Mouse (Mus musculus): ENCODE data around the gene Rgs6.

Gene Rgs6

GRCm38 (mm10) chr12:82880711-82881110 is 292.6 kb downstream of the Rgs6 start:
- DNase-seq, result no peak

GRCm38 (mm10) chr12:82883079-82883478 is 295.0 kb downstream of the Rgs6 start:
- DNase-seq, result no peak

- DNase-seq, result peak; percentile 64
Measured at GRCm38 (mm10) chr12:82894971-82895838, 307.1 kb downstream of the Rgs6 start.

GRCm38 (mm10) chr12:82905773-82906172 is 317.7 kb downstream of the Rgs6 start:
- no peak for DNase-seq

- DNase-seq, result no peak
Measured at GRCm38 (mm10) chr12:82910846-82911245, 322.8 kb downstream of the Rgs6 start.

- DNase-seq, result no peak
Measured at GRCm38 (mm10) chr12:82914127-82914526, 326.0 kb downstream of the Rgs6 start.

GRCm38 (mm10) chr12:82920146-82920545 is 332.1 kb downstream of the Rgs6 start:
- no peak for DNase-seq

GRCm38 (mm10) chr12:82921287-82922015 is 333.4 kb downstream of the Rgs6 start:
- DNase-seq, result no peak

GRCm38 (mm10) chr12:82922856-82923506 is 334.9 kb downstream of the Rgs6 start:
- no peak for DNase-seq

- no peak for DNase-seq
Measured at GRCm38 (mm10) chr12:82932706-82933461, 344.8 kb downstream of the Rgs6 start.

GRCm38 (mm10) chr12:82935121-82935762 is 347.1 kb downstream of the Rgs6 start:
- DNase-seq, result no peak

- no peak for DNase-seq
Measured at GRCm38 (mm10) chr12:82935767-82936166, 347.7 kb downstream of the Rgs6 start.

GRCm38 (mm10) chr12:82940461-82940860 is 352.4 kb downstream of the Rgs6 start:
- no peak for DNase-seq

GRCm38 (mm10) chr12:82946507-82946906 is 358.4 kb downstream of the Rgs6 start:
- DNase-seq, result peak; percentile 82

GRCm38 (mm10) chr12:82961111-82961510 is 373.0 kb downstream of the Rgs6 start:
- DNase-seq, result no peak

- DNase-seq, result no peak
Measured at GRCm38 (mm10) chr12:82961852-82962251, 373.8 kb downstream of the Rgs6 start.

GRCm38 (mm10) chr12:82970521-82971105 is 382.5 kb downstream of the Rgs6 start:
- DNase-seq, result peak; percentile 59

GRCm38 (mm10) chr12:82971176-82971575 is 383.1 kb downstream of the Rgs6 start:
- no peak for DNase-seq

- DNase-seq, result no peak
Measured at GRCm38 (mm10) chr12:82972661-82973060, 384.6 kb downstream of the Rgs6 start.

- no peak for DNase-seq
Measured at GRCm38 (mm10) chr12:82973771-82974170, 385.7 kb downstream of the Rgs6 start.

GRCm38 (mm10) chr12:82978275-82978674 is 390.2 kb downstream of the Rgs6 start:
- no peak for DNase-seq

GRCm38 (mm10) chr12:82982716-82983115 is 394.6 kb downstream of the Rgs6 start:
- no peak for DNase-seq
